Mouse (Mus musculus) hindbrain, embryonic 13.5 days (tissue): ENCODE data around the gene Nfia. TPM values are rescaled to one million over a fixed set of nuclear protein-coding genes. Genes with fewer than 3 reads are reported as not detected.
A peak's percentile ranks its signal among the peaks of the same experiment; 100 is the strongest.

ENCODE experiments used
- ATAC-seq: fragments of 200-750 bp; cut with Nextera tagmentation; 2 replicates; pipeline ENCODE4 v1.8.0; 2017; ENCODE audit warnings: moderate TSS enrichment; ENCODE audit not compliant: low FRiP score
- H3K27ac ChIP-seq: fragments of 300-500 bp; sonication (generic); 2 replicates; pipeline ENCODE4 v1.5.1; 2015; ENCODE audit warnings: inconsistent platforms, mild to moderate bottlenecking, moderate library complexity
- H3K27me3 ChIP-seq: fragments of 300-500 bp; sonication (generic); 2 replicates; pipeline ENCODE4 v1.6.1; 2015; ENCODE audit warnings: mild to moderate bottlenecking, inconsistent platforms
- H3K36me3 ChIP-seq: fragments of 300-500 bp; sonication (generic); 2 replicates; pipeline ENCODE4 v1.6.1; 2015; ENCODE audit warnings: mild to moderate bottlenecking, inconsistent platforms
- H3K4me1 ChIP-seq: fragments of 300-500 bp; sonication (generic); replicated peaks from 2 replicates; pipeline ENCODE4 v1.6.1; 2015; ENCODE audit warnings: inconsistent platforms
- H3K4me2 ChIP-seq: fragments of 300-500 bp; sonication (generic); 2 replicates; pipeline ENCODE4 v1.6.1; 2015; ENCODE audit warnings: inconsistent platforms, mild to moderate bottlenecking, moderate library complexity
- H3K4me3 ChIP-seq: fragments of 300-500 bp; sonication (generic); 2 replicates; pipeline ENCODE4 v1.5.1; 2015; ENCODE audit warnings: mild to moderate bottlenecking, inconsistent platforms
- H3K9ac ChIP-seq: fragments of 300-500 bp; sonication (generic); 2 replicates; pipeline ENCODE4 v1.6.1; 2015; ENCODE audit warnings: mild to moderate bottlenecking, inconsistent platforms
- H3K9me3 ChIP-seq: fragments of 300-500 bp; sonication (generic); 2 replicates; pipeline ENCODE4 v1.6.1; 2016; ENCODE audit warnings: inconsistent platforms
- WGBS: fragments of 180-500 bp; shearing (Covaris S2); methylation state at CpG from one replicate; pipeline ENCODE4 v1.1.7; 2015; 5-methylcytosine and 5-hydroxymethylcytosine counted together
- polyA plus RNA-seq: library from polyadenylated mRNA; unstranded; fragments of >200 nt; fragmentation: Nextera tagmentation; extraction: Ambion mirVana; gene quantifications from 2 replicates; pipeline ENCODE4 v1.2.1, GENCODE M21; 2015

The Nfia gene
- polyA plus RNA-seq, 1 experiment from 2014 or later, result 53.2 TPM

DNA sequence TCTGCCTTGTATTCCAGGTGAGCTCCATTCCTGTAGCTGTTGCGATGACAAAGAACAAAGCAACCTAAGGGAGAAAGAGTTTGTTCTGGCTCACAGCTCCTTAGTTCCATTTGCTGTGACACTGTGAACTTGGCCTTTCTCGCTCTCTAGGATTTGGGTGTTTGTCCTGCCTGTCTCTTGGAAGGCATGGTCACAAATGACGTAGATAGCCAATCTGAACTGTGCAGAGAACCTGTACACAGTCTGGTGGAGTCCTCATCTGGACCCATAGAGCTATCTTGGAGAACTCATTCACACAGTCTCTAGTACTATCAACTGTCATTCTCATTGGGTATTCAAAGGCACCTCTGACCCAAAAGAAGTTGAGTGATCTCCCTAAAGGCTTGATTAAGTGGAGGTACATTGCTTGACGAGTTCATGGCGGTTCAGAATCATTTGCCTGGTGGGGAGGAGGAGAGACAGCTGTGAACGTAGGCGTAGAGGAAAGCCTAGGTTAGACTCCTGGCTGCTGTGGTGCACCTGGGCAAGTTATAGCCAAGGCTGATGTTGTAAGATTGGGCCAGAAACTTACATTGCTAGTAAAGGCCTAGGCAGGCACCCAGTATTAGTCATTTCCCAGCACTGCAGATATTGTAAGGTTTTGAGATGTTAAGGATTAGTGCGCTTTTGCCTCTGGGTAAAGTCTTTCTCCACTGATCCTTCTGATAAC lies 83.3 kb downstream of the Nfia start:
- no peak for ATAC-seq
- Histone ChIP-seq H3K4me3 (no peak overlapping the region), H3K9ac (no peak overlapping the region), H3K36me3 (no peaks in the 10 kb centered on the region), H3K27me3 (no peaks in the 10 kb centered on the region), H3K9me3 (no peaks in the 10 kb centered on the region), H3K27ac (no peak overlapping the region; the same call in 1 of the 2 replicates), H3K4me2 (no peak overlapping the region), H3K4me1 (peaks cover 18% of the 10 kb centered on the region)
- WGBS, result 90% methylated on average over 8 of the region's 8 CpGs

DNA sequence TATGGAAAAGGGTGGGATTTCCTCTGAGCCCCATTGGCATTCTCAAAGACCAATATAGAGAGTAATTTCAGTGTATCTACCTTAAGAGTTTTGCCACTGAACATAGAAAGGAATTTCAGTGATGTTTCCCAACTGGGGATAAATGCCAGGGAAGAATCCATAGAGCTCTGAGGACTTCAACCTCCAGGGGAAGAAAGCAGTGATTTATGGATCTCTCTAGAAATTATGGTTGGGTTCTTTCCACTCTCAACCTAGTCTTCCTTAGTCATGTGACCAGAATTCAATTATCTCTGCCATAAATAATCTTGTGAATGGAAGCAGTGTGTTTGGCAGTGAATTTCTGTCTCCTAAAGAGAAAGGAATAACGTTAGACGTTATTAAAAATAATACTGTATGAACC lies 85.0 kb downstream of the Nfia start:
- 72% methylated on average over 2 of the region's 2 CpGs for WGBS
- ATAC-seq, result no peak
- Histone ChIP-seq H3K4me3 (no peak overlapping the region), H3K27me3 (no peaks in the 10 kb centered on the region), H3K9ac (no peak overlapping the region), H3K4me1 (peaks cover 18% of the 10 kb centered on the region), H3K36me3 (no peaks in the 10 kb centered on the region), H3K27ac (no peak overlapping the region), H3K9me3 (no peaks in the 10 kb centered on the region), H3K4me2 (no peak overlapping the region)

DNA sequence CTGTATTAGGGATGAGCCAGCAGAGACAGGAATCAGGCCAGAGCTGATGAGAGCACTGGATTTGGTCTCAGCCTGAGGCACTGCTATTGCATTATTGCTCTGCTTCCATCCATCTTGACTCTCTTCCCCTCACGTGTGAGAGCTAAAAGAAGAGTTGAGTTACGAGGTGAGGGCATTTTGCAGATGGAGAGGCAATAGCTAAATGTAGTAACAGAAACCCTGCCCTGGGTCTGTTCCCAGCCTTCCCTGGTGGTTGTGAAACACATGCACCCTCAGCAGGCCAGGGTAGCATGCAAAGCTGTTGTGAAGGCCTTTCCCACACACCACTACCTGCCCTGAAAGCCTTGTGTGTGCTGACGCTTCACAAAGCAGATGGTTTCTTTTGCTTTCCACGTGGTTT lies 86.9 kb downstream of the Nfia start:
- H3K9me3 ChIP-seq, result no peaks in the 10 kb centered on the region
- H3K4me2 ChIP-seq, result no peak overlapping the region
- WGBS, result 70% methylated on average over 4 of the region's 4 CpGs

DNA sequence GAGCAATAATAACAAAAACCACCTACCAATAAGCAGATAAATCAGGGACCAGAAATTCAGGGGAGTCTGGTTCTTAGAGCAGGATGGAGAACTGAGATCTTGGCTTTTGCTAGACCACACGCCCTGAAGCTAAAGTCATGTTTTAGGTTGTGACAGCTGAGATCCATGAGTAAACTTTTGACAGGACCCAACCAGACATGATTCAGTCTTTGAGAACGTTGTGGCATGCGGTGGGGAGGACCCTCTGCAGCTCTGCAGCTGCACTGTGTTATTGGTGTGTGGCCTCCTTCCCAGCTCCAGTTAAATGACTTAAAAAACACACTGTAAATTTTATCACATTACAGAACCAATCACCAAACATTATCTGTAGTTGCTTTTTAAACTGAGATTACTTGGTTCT lies 87.8 kb downstream of the Nfia start:
- H3K9me3 ChIP-seq, result no peaks in the 10 kb centered on the region
- no peak overlapping the region for H3K27ac ChIP-seq
- H3K36me3 ChIP-seq, result no peaks in the 10 kb centered on the region
- H3K4me2 ChIP-seq, result no peak overlapping the region
- no peak overlapping the region for H3K4me3 ChIP-seq
- H3K9ac ChIP-seq, result no peak overlapping the region
- ATAC-seq, result no peak
- H3K4me1 ChIP-seq, result peaks cover 24% of the 10 kb centered on the region
- H3K27me3 ChIP-seq, result no peaks in the 10 kb centered on the region
- WGBS, result 78% methylated on average over 3 of the region's 3 CpGs

More for the DNA sequence above, 86.9 kb downstream of the Nfia start:
- H3K27ac ChIP-seq, result no peak overlapping the region
- ATAC-seq, result no peak
- H3K4me1 ChIP-seq, result peaks cover 21% of the 10 kb centered on the region
- no peaks in the 10 kb centered on the region for H3K27me3 ChIP-seq
- H3K36me3 ChIP-seq, result no peaks in the 10 kb centered on the region
- H3K9ac ChIP-seq, result no peak overlapping the region
- no peak overlapping the region for H3K4me3 ChIP-seq

DNA sequence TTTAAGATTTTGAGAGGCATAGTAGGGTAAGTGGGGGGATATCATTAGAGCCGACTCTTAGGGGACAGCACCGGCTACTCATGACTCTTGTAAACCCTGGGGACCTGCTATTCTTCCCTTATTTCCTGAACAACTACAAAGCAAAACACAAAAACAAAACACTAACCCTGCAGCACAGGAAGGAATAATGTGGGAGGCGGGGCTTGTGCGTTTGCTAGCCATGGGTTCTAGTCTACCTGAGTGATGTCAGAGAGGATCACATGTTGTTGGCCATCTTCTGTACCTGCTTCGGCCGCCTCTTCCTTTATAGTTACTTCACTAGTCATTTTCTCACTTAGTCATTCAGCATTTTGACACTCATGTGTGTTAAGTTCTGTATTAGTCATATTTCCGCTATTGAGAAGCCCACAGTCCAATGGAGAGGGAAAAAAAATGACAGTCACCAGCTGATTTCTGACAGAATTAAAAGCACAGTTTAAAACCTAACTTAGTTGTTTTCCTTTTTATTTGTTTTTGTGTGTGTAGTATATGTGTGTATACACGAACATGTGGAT lies 88.3 kb downstream of the Nfia start:
- Histone ChIP-seq H3K9ac (no peak overlapping the region), H3K4me1 (peaks cover 27% of the 10 kb centered on the region), H3K9me3 (no peaks in the 10 kb centered on the region), H3K4me3 (no peak overlapping the region), H3K4me2 (no peak overlapping the region), H3K27ac (no peak overlapping the region), H3K36me3 (no peaks in the 10 kb centered on the region), H3K27me3 (no peaks in the 10 kb centered on the region)
- 92% methylated on average over 8 of the region's 8 CpGs for WGBS
- ATAC-seq, result no peak

GRCm38 (mm10) chr4:97862379-97862778 lies 89.8 kb downstream of the Nfia start:
- H3K4me1 ChIP-seq, result peaks cover 28% of the 10 kb centered on the region
- H3K4me2 ChIP-seq, result no peak overlapping the region
- H3K9me3 ChIP-seq, result no peaks in the 10 kb centered on the region
- no peaks in the 10 kb centered on the region for H3K36me3 ChIP-seq
- H3K27me3 ChIP-seq, result no peaks in the 10 kb centered on the region
- H3K4me3 ChIP-seq, result no peak overlapping the region
- 82% methylated on average over 6 of the region's 6 CpGs for WGBS
- H3K27ac ChIP-seq, result no peak overlapping the region
- no peak overlapping the region for H3K9ac ChIP-seq
- no peak for ATAC-seq

- WGBS, result 98% methylated on average over 2 of the region's 2 CpGs
- ATAC-seq, result no peak
- no peak overlapping the region for H3K4me2 ChIP-seq
- H3K4me3 ChIP-seq, result no peak overlapping the region
- peaks cover 28% of the 10 kb centered on the region for H3K4me1 ChIP-seq
- no peaks in the 10 kb centered on the region for H3K36me3 ChIP-seq
- H3K9ac ChIP-seq, result no peak overlapping the region
- H3K9me3 ChIP-seq, result no peaks in the 10 kb centered on the region
- no peaks in the 10 kb centered on the region for H3K27me3 ChIP-seq
- H3K27ac ChIP-seq, result no peak overlapping the region
Observed at GRCm38 (mm10) chr4:97864276-97864675, 91.7 kb downstream of the Nfia start.

GRCm38 (mm10) chr4:97865410-97865953 lies 92.9 kb downstream of the Nfia start:
- Histone ChIP-seq H3K9me3 (no peaks in the 10 kb centered on the region), H3K4me3 (no peak overlapping the region), H3K4me1 (peaks cover 33% of the 10 kb centered on the region), H3K9ac (no peak overlapping the region), H3K27ac (no peak overlapping the region), H3K4me2 (no peak overlapping the region), H3K27me3 (no peaks in the 10 kb centered on the region), H3K36me3 (no peaks in the 10 kb centered on the region)
- ATAC-seq, result peak; percentile 60; the same call in 1 of the 2 replicates
- 31% methylated on average over 3 of the region's 3 CpGs for WGBS

- Histone ChIP-seq H3K27me3 (no peaks in the 10 kb centered on the region), H3K36me3 (no peaks in the 10 kb centered on the region), H3K27ac (no peak overlapping the region), H3K4me1 (peaks cover 38% of the 10 kb centered on the region), H3K4me2 (no peak overlapping the region), H3K9ac (no peak overlapping the region), H3K9me3 (no peaks in the 10 kb centered on the region), H3K4me3 (no peak overlapping the region)
- ATAC-seq, result no peak
- WGBS, result 68% methylated on average over 5 of the region's 5 CpGs
Observed at GRCm38 (mm10) chr4:97866463-97866862, 93.9 kb downstream of the Nfia start.

DNA sequence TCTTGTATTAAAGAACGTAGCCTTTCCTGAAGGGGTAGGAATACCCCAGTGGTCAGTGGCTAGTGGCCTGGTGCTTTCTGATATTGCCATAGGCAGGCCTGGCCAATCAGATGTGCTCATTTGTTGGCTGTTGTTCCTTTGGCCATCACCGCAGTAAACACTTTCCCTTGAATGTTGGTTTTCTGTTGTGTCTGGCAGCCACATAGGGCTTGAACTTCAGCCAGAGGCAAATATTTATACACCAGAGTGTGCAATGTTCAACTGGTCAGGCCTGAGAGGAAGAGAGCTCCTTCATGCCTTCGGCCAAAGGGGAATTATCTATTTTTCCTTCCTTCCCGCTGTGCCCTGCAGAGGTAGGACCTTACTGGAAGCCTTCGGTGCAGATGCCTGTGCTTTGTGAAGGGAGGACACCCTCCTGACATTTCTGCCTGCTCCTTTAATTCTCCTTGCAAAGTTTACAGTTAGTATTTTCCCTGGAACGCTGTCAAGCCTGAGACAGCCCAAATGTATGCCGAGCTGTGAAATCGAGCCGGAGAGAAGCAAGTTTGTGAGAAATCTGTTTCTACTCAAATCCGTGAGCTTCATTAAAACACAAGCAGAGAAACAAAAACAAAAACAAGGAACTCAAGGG lies 95.9 kb downstream of the Nfia start:
- H3K4me3 ChIP-seq, result peak overlapping the region; percentile 28
- 0 out of 2 replicates have a peak, but pooled peaks have one; percentile 27 for ATAC-seq
- H3K36me3 ChIP-seq, result no peaks in the 10 kb centered on the region
- no peak overlapping the region for H3K9ac ChIP-seq
- no peaks in the 10 kb centered on the region for H3K9me3 ChIP-seq
- no peaks in the 10 kb centered on the region for H3K27me3 ChIP-seq
- peaks cover 48% of the 10 kb centered on the region for H3K4me1 ChIP-seq
- peak overlapping the region; percentile 87 for H3K27ac ChIP-seq
- peak overlapping the region; percentile 43 for H3K4me2 ChIP-seq
- WGBS, result 69% methylated on average over 10 of the region's 10 CpGs

- Histone ChIP-seq H3K4me1 (peaks cover 50% of the 10 kb centered on the region), H3K9me3 (no peaks in the 10 kb centered on the region), H3K9ac (no peak overlapping the region), H3K27ac (peak overlapping the region; percentile 87), H3K4me2 (peak overlapping the region; percentile 43), H3K27me3 (no peaks in the 10 kb centered on the region), H3K4me3 (peak overlapping the region; percentile 28), H3K36me3 (no peaks in the 10 kb centered on the region)
- ATAC-seq, result peak; percentile 85
- 54% methylated on average over 27 of the region's 27 CpGs for WGBS
Observed at GRCm38 (mm10) chr4:97868938-97869440, 96.5 kb downstream of the Nfia start.

DNA sequence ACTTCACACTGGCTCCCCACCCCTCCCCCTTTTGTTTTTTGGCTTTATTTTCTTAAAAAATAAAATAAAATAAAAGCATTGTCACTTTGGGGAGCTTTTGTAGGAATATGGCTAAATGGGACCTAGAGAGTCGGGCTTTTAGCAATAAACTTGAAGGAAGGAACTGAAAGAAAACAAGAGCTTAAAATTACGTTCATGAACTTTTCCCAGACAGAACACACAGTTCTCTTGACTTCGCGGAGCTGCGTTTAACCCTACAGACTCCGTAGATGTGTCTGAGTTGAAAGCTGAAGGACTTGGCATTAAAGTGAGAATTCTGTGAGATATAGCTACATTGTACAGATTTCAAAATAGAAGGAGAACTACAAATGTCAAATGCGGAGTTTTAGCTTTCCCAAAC lies 96.9 kb downstream of the Nfia start:
- Histone ChIP-seq H3K4me3 (peak overlapping the region; percentile 28), H3K36me3 (no peaks in the 10 kb centered on the region), H3K9me3 (no peaks in the 10 kb centered on the region), H3K4me2 (peak overlapping the region; percentile 43), H3K27ac (peak overlapping the region; percentile 87), H3K27me3 (no peaks in the 10 kb centered on the region), H3K9ac (no peak overlapping the region), H3K4me1 (peaks cover 53% of the 10 kb centered on the region)
- ATAC-seq, result no peak
- 60% methylated on average over 7 of the region's 7 CpGs for WGBS
